Mouse (Mus musculus) heart, adult 2 months (tissue): ENCODE results near the gene Mmp8.

ENCODE experiments used
- CTCF ChIP-seq: fragments of 200-600 bp; IDR thresholded peaks from 2 replicates; pipeline ENCODE4 v1.8.1; 2022; ENCODE audit warnings: antibody characterized with exemption, mild to moderate bottlenecking, moderate library complexity
- EP300 ChIP-seq: fragments of 200-500 bp; IDR thresholded peaks from 2 replicates; pipeline ENCODE4 v1.6.1; 2011; ENCODE audit warnings: low read depth, low read length, control low read depth; ENCODE audit not compliant: insufficient read depth
- POLR2A ChIP-seq: fragments of 200-500 bp; IDR thresholded peaks from 2 replicates; pipeline ENCODE4 v1.6.1; 2011; ENCODE audit warnings: mild to moderate bottlenecking, low read depth, low read length, control low read depth; ENCODE audit not compliant: insufficient read depth

- TF ChIP-seq CTCF (no peak), EP300 (no peak), POLR2A (no peak)
Observed at GRCm38 (mm10) chr9:7577371-7577770, 19.1 kb downstream of the Mmp8 start.
